Mouse (Mus musculus) small intestine, adult 2 months (tissue): ENCODE measurements around the gene Mindy2. TPM values are rescaled to one million over a fixed set of nuclear protein-coding genes. Genes with fewer than 3 reads are reported as not detected.

ENCODE experiments used
- H3K27ac ChIP-seq: fragments of 200-500 bp; 2 replicates; pipeline ENCODE4 v1.5.1; 2012; ENCODE audit warnings: low read depth, low read length, control low read depth, inconsistent platforms; ENCODE audit not compliant: insufficient read depth
- H3K27me3 ChIP-seq: fragments of 200-500 bp; 2 replicates; pipeline ENCODE4 v1.6.1; 2012; ENCODE audit warnings: mild to moderate bottlenecking, moderate library complexity, low read length, inconsistent platforms; ENCODE audit not compliant: control insufficient read depth, insufficient read depth
- H3K36me3 ChIP-seq: fragments of 200-500 bp; 2 replicates; pipeline ENCODE4 v1.6.1; 2012; ENCODE audit warnings: mild to moderate bottlenecking, low read length, control low read depth, inconsistent platforms; ENCODE audit not compliant: control insufficient read depth, insufficient read depth
- H3K4me1 ChIP-seq: fragments of 200-500 bp; 2 replicates; pipeline ENCODE4 v1.6.1; 2012; ENCODE audit warnings: low read length, inconsistent platforms, mixed read lengths; ENCODE audit not compliant: control insufficient read depth, insufficient read depth, insufficient read length
- H3K4me3 ChIP-seq: fragments of 200-500 bp; 2 replicates; pipeline ENCODE4 v1.5.1; 2012; ENCODE audit warnings: low read depth, mild to moderate bottlenecking, control low read depth, inconsistent platforms, low read length, moderate library complexity
- CTCF ChIP-seq: fragments of 200-500 bp; IDR thresholded peaks from 2 replicates; pipeline ENCODE4 v1.5.1; 2012; ENCODE audit warnings: low read depth, mild to moderate bottlenecking, control low read depth, inconsistent platforms, low read length, moderate library complexity, mixed read lengths; ENCODE audit not compliant: insufficient replicate concordance, insufficient read length; ENCODE audit errors: extremely low read depth
- POLR2A ChIP-seq: fragments of 200-500 bp; IDR thresholded peaks from 2 replicates; pipeline ENCODE4 v1.6.1; 2012; ENCODE audit warnings: low read depth, mild to moderate bottlenecking, control low read depth, inconsistent platforms, low read length, moderate library complexity
- WGBS: fragments of 180-500 bp; shearing (Covaris S2); methylation state at CpG from one replicate; pipeline ENCODE4 v1.1.7; 2018; 5-methylcytosine and 5-hydroxymethylcytosine counted together
- polyA plus RNA-seq: library from polyadenylated mRNA; depleted of rRNA; stranded (reverse); fragments of >200 nt; gene quantifications from 2 replicates; pipeline ENCODE4 v1.2.3, GENCODE M21; 2012; rRNA removed

Mindy2 gene
- 5.5 and 12.0 TPM in 2 replicates for polyA plus RNA-seq

- peak within 1 kb of the TSS; percentile 89 for H3K27ac ChIP-seq
- peak; percentile 80 for TF ChIP-seq POLR2A
- no peak for TF ChIP-seq CTCF
- peaks cover 4% of the 10 kb centered on the region; the same call in 1 of the 2 replicates for H3K4me1 ChIP-seq
- H3K36me3 ChIP-seq = no peaks in the 10 kb centered on the region
- H3K4me3 ChIP-seq = peak within 1 kb of the TSS; percentile 80
- WGBS = under 1% methylated on average over 67 of the region's 67 CpGs
- H3K27me3 ChIP-seq = no peaks in the 10 kb centered on the region
Measured at GRCm38 (mm10) chr9:70657013-70657967, at the start of gene Mindy2. Gene Mindy2, minus strand, starts transcription at chr9:70657174.

GRCm38 (mm10) chr9:70706444-70706843 is 49.5 kb upstream of the Mindy2 start:
- Histone ChIP-seq H3K4me3 (no peak overlapping the region), H3K27ac (no peak overlapping the region), H3K4me1 (peaks cover 2% of the 10 kb centered on the region; the same call in 1 of the 2 replicates), H3K36me3 (peaks cover 11% of the 10 kb centered on the region), H3K27me3 (no peaks in the 10 kb centered on the region)
- TF ChIP-seq POLR2A (no peak), CTCF (no peak)
- 97% methylated on average over 1 of the region's 1 CpGs for WGBS

GRCm38 (mm10) chr9:70703597-70704203 is 46.7 kb upstream of the Mindy2 start:
- Histone ChIP-seq H3K4me1 (peaks cover 2% of the 10 kb centered on the region; the same call in 1 of the 2 replicates), H3K27me3 (no peaks in the 10 kb centered on the region), H3K36me3 (peaks cover 5% of the 10 kb centered on the region), H3K4me3 (no peak overlapping the region), H3K27ac (no peak overlapping the region)
- TF ChIP-seq CTCF (no peak), POLR2A (no peak)
- 87% methylated on average over 5 of the region's 5 CpGs for WGBS

GRCm38 (mm10) chr9:70698090-70698489 is 41.1 kb upstream of the Mindy2 start:
- no peaks in the 10 kb centered on the region for H3K36me3 ChIP-seq
- no peak overlapping the region for H3K4me3 ChIP-seq
- no peaks in the 10 kb centered on the region for H3K4me1 ChIP-seq
- no peaks in the 10 kb centered on the region for H3K27me3 ChIP-seq
- no peak overlapping the region for H3K27ac ChIP-seq
- 50% methylated on average over 1 of the region's 1 CpGs for WGBS
- TF ChIP-seq CTCF = no peak
- TF ChIP-seq POLR2A = no peak

GRCm38 (mm10) chr9:70695723-70696122 is 38.7 kb upstream of the Mindy2 start:
- WGBS = 68% methylated on average over 2 of the region's 2 CpGs
- Histone ChIP-seq H3K4me1 (no peaks in the 10 kb centered on the region), H3K27ac (no peak overlapping the region), H3K27me3 (no peaks in the 10 kb centered on the region), H3K4me3 (no peak overlapping the region), H3K36me3 (no peaks in the 10 kb centered on the region)
- TF ChIP-seq POLR2A (no peak), CTCF (no peak)

DNA sequence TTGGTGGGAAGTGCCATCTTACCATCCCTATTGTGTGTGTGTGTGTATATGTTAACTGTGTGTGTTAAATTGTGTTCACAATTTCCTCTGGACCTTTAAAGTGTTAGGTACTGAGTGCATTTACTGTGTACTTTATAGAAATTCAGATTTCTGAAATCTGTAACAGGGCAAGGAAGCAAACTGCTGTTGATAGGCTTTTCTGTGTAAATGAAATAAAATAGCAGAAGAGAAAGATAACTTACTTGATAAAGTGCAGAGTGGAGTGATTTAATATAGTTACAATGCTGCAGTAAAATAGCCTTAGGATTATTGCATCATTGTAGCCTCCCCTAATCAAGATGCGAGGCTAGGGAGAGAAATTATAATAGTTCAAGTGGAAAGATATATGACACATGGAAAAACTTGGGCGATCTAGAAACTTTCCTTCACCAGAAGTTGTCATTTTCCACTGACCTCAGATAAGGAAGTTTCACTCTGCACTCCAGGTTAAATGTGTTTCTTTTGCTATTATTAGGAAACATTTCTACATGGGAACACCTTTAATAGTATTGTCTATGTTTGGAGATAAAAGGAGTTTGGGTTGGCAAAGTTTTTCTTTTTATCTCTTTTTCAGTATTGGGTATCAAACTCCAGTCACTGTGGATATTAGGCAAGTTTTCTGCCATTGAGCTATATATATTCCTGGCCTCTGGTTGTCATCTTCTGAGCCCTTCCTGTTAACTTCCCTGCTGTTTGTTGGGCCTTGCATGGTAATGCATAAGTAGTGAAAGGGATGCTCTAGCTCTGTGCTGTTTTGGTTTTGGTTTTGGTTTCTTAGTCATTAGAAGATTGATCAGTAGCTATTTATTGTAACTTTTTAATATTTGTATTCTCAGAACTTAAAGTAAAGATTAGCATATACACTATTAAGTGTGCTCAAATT is 35.1 kb upstream of the Mindy2 start:
- 60% methylated on average over 2 of the region's 2 CpGs for WGBS
- H3K4me3 ChIP-seq = no peak overlapping the region
- H3K27me3 ChIP-seq = no peaks in the 10 kb centered on the region
- no peaks in the 10 kb centered on the region for H3K36me3 ChIP-seq
- no peaks in the 10 kb centered on the region for H3K4me1 ChIP-seq
- TF ChIP-seq CTCF (no peak), POLR2A (no peak)
- no peak overlapping the region for H3K27ac ChIP-seq
